Mouse (Mus musculus) olfactory bulb, adult 2 months (tissue): ENCODE measurements at regions not wholly inside any gene's neighbourhood (a gene's known extent, or its start where the extent isn't known, plus 50 kb on each side); places are given as distances from the start of the nearest gene placed in this dataset.
"Not testable (repeated sequence)": the region's sequence is repeated elsewhere in the genome, so short reads cannot be mapped to it uniquely, and the experiment has no call there.

ENCODE experiments used
- H3K27ac ChIP-seq: fragments of 200-500 bp; 2 replicates; pipeline ENCODE4 v1.5.1; 2012; ENCODE audit warnings: low read depth, low read length; ENCODE audit not compliant: insufficient read depth
- H3K4me1 ChIP-seq: fragments of 200-500 bp; 2 replicates; pipeline ENCODE4 v1.6.1; 2012; ENCODE audit warnings: low read length; ENCODE audit not compliant: control insufficient read depth, insufficient read depth
- H3K4me3 ChIP-seq: fragments of 200-500 bp; 2 replicates; pipeline ENCODE4 v1.5.1; 2012; ENCODE audit warnings: mild to moderate bottlenecking, low read depth, low read length, moderate library complexity; ENCODE audit not compliant: insufficient read depth
- CTCF ChIP-seq: fragments of 200-500 bp; IDR thresholded peaks from 2 replicates; pipeline ENCODE4 v1.5.1; 2012; ENCODE audit warnings: low read depth, mild to moderate bottlenecking, low read length, moderate library complexity; ENCODE audit not compliant: insufficient read depth
- POLR2A ChIP-seq: fragments of 200-500 bp; IDR thresholded peaks from 2 replicates; pipeline ENCODE4 v1.6.1; 2012; ENCODE audit warnings: mild to moderate bottlenecking, low read depth, low read length, moderate library complexity; ENCODE audit not compliant: insufficient read depth
- WGBS: fragments of 180-500 bp; shearing (Covaris S2); methylation state at CpG from one replicate; pipeline ENCODE4 v1.1.7; 2018; 5-methylcytosine and 5-hydroxymethylcytosine counted together

DNA sequence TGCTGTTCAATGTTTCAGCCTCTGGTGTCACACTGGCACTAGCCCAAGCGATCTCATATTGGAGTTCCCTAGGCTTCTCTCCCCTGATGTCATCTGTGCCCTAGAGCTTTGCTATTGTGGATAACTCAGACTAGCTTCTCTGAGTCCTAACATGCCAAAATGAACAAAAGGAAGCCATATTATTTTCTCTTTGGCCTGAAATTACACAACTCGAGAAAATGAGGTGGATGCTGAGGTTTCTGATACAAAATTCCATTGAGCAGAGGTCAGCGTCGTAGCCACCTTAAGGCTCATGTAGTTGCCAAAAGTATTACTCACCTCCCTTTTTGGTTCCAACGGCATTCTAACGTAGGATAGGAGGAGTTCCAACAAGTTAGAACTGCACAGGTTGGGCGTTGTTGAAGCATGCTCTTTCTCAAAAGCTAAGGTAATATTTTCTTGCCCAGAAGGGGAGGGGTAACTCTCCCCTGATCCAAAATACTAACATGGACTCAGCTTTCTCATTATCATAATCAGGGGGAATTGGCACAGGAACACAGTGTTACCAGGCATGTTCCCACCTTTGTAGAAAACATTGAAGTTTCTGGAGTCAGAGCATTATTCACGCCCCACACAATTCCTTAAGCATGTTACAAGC is 566.9 kb upstream of the Igfbp3 start:
- WGBS, result 83% methylated on average over 8 of the region's 8 CpGs
- TF ChIP-seq CTCF (no peak), POLR2A (no peak)
- no peak overlapping the region for H3K4me3 ChIP-seq
- H3K27ac ChIP-seq, result no peak overlapping the region
- no peaks in the 10 kb centered on the region for H3K4me1 ChIP-seq

DNA sequence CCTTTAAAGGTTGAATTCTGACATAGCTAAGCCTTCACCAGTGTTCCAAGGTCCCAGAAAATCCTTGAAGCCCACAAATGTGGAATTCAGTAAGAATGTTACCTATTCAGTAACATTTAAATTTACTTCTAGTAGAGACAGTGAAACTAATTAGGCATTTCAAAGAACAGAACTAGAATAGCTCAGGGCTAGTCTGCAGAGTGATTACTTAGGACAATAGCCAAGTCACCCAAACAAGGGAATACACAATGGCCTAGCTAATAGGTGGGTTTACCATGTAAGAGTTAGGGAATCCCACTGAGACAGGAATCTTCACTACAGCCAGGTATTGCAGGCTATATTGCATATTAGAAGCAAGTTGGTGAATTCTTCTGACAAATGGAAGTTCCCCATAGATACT is 561.6 kb upstream of the Igfbp3 start:
- H3K4me3 ChIP-seq, H3K4me1 ChIP-seq, H3K27ac ChIP-seq: not testable (repeated sequence)

DNA sequence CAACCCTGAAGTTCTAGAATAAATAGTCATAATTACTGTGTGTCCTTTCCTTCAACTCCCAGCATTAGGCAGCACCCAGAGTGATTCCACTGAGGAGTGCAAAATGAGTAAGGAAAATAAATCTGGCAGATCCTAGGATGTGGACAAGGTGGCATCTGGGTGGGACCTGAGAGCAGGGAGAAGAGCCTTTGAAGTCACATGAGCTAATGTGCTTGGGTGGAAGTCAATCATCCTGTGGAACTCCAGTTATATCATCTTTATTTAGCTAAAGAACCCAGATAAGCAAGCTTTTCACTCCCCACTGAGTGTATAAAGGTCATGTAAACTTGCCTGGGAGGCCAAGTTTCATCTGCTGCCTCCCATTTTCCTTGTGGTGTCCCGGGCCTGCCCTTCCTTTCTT is 551.6 kb upstream of the Igfbp3 start:
- WGBS, result 74% methylated on average over 1 of the region's 1 CpGs
- no peak for TF ChIP-seq POLR2A
- no peak for TF ChIP-seq CTCF
- Histone ChIP-seq H3K4me1 (no peaks in the 10 kb centered on the region), H3K27ac (no peak overlapping the region), H3K4me3 (no peak overlapping the region)

- 81% methylated on average over 6 of the region's 6 CpGs for WGBS
- Histone ChIP-seq H3K4me3 (no peak overlapping the region), H3K4me1 (no peaks in the 10 kb centered on the region), H3K27ac (no peak overlapping the region)
- TF ChIP-seq CTCF, result no peak
- TF ChIP-seq POLR2A, result no peak
Measured at GRCm38 (mm10) chr11:7758862-7759467, 545.2 kb upstream of the Igfbp3 start.
